Mouse (Mus musculus) thymus, adult 2 months (tissue): ENCODE measurements around the gene Stab2. TPM values are rescaled to one million over a fixed set of nuclear protein-coding genes. Genes with fewer than 3 reads are reported as not detected.

Experiments used
- DNase-seq: peaks from one replicate; pipeline ENCODE4 v3.0.0; 2021
- H3K27ac ChIP-seq: fragments of 200-500 bp; 2 replicates; pipeline ENCODE4 v1.5.1; 2012; ENCODE audit warnings: low read length, control low read depth; ENCODE audit not compliant: control insufficient read depth, insufficient read depth
- H3K27me3 ChIP-seq: fragments of 200-500 bp; 2 replicates; pipeline ENCODE4 v1.6.1; 2012; ENCODE audit warnings: mild to moderate bottlenecking, low read length, moderate library complexity, mixed read lengths; ENCODE audit not compliant: control insufficient read depth, insufficient read depth
- H3K36me3 ChIP-seq: fragments of 200-500 bp; 2 replicates; pipeline ENCODE4 v1.6.1; 2012; ENCODE audit warnings: mild to moderate bottlenecking, low read length, moderate library complexity; ENCODE audit not compliant: control insufficient read depth, insufficient read depth
- H3K4me1 ChIP-seq: fragments of 200-500 bp; replicated peaks from 2 replicates; pipeline ENCODE4 v1.6.1; 2012; ENCODE audit warnings: low read length; ENCODE audit not compliant: control insufficient read depth, insufficient read depth
- H3K4me3 ChIP-seq: fragments of 200-500 bp; 2 replicates; pipeline ENCODE4 v1.5.1; 2012; ENCODE audit warnings: mild to moderate bottlenecking, low read length, control low read depth, moderate library complexity; ENCODE audit not compliant: control insufficient read depth, insufficient read depth
- CTCF ChIP-seq: fragments of 200-500 bp; IDR thresholded peaks from 2 replicates; pipeline ENCODE4 v1.5.1; 2012; ENCODE audit warnings: mild to moderate bottlenecking, control low read depth, low read length, moderate library complexity, borderline replicate concordance; ENCODE audit not compliant: control insufficient read depth, poor library complexity, insufficient read depth; ENCODE audit errors: extremely low read depth
- POLR2A ChIP-seq: fragments of 200-500 bp; IDR thresholded peaks from 2 replicates; pipeline ENCODE4 v1.6.1; 2012; ENCODE audit warnings: mild to moderate bottlenecking, low read length, control low read depth, moderate library complexity; ENCODE audit not compliant: control insufficient read depth, poor library complexity, insufficient read depth; ENCODE audit errors: extremely low read depth
- WGBS: fragments of 180-500 bp; shearing (Covaris S2); methylation state at CpG from one replicate; pipeline ENCODE4 v1.1.7; 2018; 5-methylcytosine and 5-hydroxymethylcytosine counted together
- polyA plus RNA-seq: library from polyadenylated mRNA; depleted of rRNA; stranded (reverse); fragments of >200 nt; gene quantifications from 2 replicates; pipeline ENCODE4 v1.2.3, GENCODE M21; 2012; rRNA removed

Gene Stab2
- polyA plus RNA-seq, 1 experiment = 8.5 TPM

GRCm38 (mm10) chr10:86794794-86795535, 212.9 kb downstream of the Stab2 start:
- TF ChIP-seq POLR2A = no peak
- TF ChIP-seq CTCF = no peak
- Histone ChIP-seq H3K27me3 (no peaks in the 10 kb centered on the region), H3K4me3 (no peak overlapping the region), H3K27ac (no peak overlapping the region), H3K4me1 (no peaks in the 10 kb centered on the region), H3K36me3 (no peaks in the 10 kb centered on the region)
- 87% methylated on average over 9 of the region's 9 CpGs for WGBS
- DNase-seq = no peak

- no peak for TF ChIP-seq POLR2A
- no peak for TF ChIP-seq CTCF
- Histone ChIP-seq H3K36me3 (no peaks in the 10 kb centered on the region), H3K27me3 (no peaks in the 10 kb centered on the region), H3K4me1 (no peaks in the 10 kb centered on the region), H3K4me3 (no peak overlapping the region), H3K27ac (no peak overlapping the region)
- 91% methylated on average over 4 of the region's 4 CpGs for WGBS
- DNase-seq = no peak
Measured at GRCm38 (mm10) chr10:86794196-86794595, 213.6 kb downstream of the Stab2 start.

DNA sequence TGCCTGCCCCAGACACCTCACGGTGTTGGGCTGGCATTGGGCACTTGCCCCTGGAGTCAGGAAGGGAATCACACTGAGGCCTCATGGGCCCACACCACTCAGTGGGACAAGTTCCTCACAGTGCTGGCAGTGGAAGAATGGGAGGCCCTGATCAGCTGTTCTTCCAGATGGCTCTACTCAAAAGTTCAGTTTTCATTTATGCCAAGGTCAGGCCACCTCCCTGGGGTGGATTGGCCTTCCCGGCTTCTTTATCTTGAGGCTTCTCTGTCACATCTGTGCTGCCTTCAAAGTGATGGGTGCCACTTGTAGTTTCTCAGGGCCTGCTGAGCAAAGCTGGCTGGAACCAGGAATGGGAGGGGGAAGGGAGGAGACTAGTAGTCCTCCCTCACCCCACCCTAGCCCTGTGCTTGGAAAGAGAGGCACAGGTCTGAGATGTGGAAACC, 214.3 kb downstream of the Stab2 start:
- no peaks in the 10 kb centered on the region for H3K27me3 ChIP-seq
- H3K36me3 ChIP-seq = no peaks in the 10 kb centered on the region
- 92% methylated on average over 2 of the region's 2 CpGs for WGBS
- H3K27ac ChIP-seq = no peak overlapping the region
- H3K4me3 ChIP-seq = no peak overlapping the region
- no peaks in the 10 kb centered on the region for H3K4me1 ChIP-seq
- TF ChIP-seq POLR2A (no peak), CTCF (no peak)
- DNase-seq = no peak

DNA sequence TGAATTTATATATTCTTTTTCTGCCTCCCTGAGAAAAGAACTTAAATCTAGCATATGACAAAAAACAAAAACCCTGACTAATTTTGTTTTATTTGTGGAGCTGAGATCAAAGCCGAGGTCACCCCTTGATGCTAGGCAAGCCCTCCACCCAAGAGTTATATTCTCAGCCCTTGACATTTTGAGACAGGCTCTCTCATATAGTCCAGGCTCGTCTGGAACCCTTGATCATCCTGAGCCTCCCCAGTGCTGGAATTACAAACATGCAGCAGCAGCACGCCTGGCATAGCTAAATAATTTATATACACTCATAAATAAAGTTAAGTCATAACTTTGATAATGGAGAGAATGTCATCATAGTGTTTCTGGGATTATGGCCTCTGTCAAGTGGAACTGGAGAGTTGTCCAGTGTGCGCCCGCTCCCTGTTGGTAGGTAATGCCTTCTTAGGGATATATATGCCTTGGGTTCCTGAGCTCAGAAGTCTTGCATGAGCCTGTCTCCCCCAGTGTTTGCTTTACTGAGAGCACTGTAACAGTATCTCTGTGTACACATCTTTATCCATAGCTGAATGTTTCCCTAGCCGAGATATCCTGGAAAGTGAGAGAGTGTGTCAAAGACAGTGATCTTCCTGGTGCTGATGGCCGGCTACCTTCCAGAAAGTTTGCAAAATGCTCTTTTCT, 216.2 kb downstream of the Stab2 start:
- DNase-seq = no peak
- Histone ChIP-seq H3K4me1 (no peaks in the 10 kb centered on the region), H3K27me3 (no peaks in the 10 kb centered on the region), H3K27ac (no peak overlapping the region), H3K36me3 (no peaks in the 10 kb centered on the region), H3K4me3 (no peak overlapping the region)
- WGBS = 95% methylated on average over 7 of the region's 7 CpGs
- no peak for TF ChIP-seq CTCF
- no peak for TF ChIP-seq POLR2A

Other genes starting within 250 kb of the Stab2 start
- not detected in 2 replicates for gene Gm49358, start 244.1 kb downstream of the Stab2 start, polyA plus RNA-seq
- 6.7 and 7.5 TPM in 2 replicates for gene Nt5dc3, start 229.0 kb downstream of the Stab2 start, polyA plus RNA-seq
- 0.08 TPM in 1 of 2 replicates, not detected in the other for gene 1700113H08Rik, start 50.0 kb upstream of the Stab2 start, polyA plus RNA-seq